Mouse (Mus musculus): ENCODE results near the gene Ctnna2. TPM values are rescaled to one million over a fixed set of nuclear protein-coding genes. Genes with fewer than 3 reads are reported as not detected.

Ctnna2 gene
- polyA plus RNA-seq, 1 experiment from 2014 or later = 1.6 TPM

DNA sequence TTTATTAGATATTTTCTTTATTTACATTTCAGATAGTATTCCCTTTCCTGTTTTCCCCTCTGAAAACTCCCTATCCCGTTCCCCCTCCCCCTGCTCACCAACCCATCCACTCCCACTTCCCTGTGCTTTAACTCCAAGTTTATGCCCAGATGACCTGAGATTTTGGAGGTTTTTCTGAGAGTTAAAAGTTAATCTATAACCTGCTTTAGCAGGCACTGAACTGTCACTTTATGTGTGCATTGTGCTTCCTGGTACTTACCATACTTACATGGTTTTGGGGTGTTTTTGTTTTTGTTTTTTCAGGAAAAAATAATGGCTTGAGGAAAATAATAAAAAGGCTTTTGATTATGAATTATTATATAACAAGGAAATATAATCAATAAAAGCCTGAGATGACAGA is 292.3 kb downstream of the Ctnna2 start:
- Histone ChIP-seq H3K27me3 (no peaks in the 10 kb centered on the region), H3K9ac (no peak overlapping the region), H3K4me2 (no peak overlapping the region), H3K36me3 (no peaks in the 10 kb centered on the region), H3K4me1 (replicated peaks) (no peaks in the 10 kb centered on the region), H3K27ac (no peak overlapping the region), H3K9me3 (replicated peaks) (no peaks in the 10 kb centered on the region), H3K4me3 (no peak overlapping the region)
- ATAC-seq (replicated peaks; ENCODE audit: insufficient number of reproducible peaks, insufficient read depth, low FRiP score, low read depth) = no peak
- 58% methylated on average over 1 of the region's 1 CpGs for WGBS

DNA sequence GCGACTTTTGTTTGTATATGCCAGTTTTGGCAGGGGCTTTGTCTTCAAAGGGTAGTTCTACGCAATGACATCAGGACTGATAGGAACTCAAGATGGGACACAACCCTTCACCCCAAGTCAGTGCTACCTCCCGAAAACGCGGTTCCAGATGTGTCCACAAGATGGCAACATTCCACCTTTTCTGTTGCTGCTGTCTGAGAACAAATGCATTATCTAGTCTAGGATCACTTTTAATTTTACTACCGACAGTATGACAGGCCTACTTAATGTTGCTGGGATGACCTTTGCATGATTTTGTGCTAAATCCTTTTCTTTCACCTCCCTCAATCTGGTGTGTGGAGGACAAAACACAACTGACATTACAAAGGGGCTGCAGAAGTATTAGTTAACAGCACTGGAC is 329.4 kb downstream of the Ctnna2 start:
- Histone ChIP-seq H3K9me3 (replicated peaks) (no peaks in the 10 kb centered on the region), H3K9ac (no peak overlapping the region), H3K4me3 (no peak overlapping the region), H3K27me3 (no peaks in the 10 kb centered on the region), H3K27ac (no peak overlapping the region), H3K36me3 (no peaks in the 10 kb centered on the region), H3K4me2 (no peak overlapping the region), H3K4me1 (replicated peaks) (no peaks in the 10 kb centered on the region)
- WGBS = 12% methylated on average over 6 of the region's 6 CpGs
- no peak for ATAC-seq (replicated peaks; ENCODE audit: insufficient number of reproducible peaks, insufficient read depth, low FRiP score, low read depth)

DNA sequence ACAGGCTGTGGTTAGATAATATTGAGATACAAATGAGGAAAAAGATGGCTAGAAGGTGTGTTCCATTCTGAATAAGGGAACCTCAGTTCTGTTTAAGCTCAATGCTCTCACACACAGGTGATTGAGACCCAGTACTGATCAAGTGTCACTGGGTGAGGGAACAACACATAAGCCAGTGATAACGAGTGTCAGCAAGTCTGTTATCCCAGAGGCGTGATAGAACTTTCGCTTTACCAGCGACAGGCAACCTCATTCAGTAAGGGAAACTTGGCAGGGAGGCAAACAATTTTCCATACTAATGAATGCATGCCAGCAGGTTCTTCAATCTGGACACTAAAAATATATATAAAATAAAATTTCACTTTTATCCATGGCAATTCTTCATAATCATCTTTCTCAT is 334.9 kb downstream of the Ctnna2 start:
- no peak for ATAC-seq (replicated peaks; ENCODE audit: insufficient number of reproducible peaks, insufficient read depth, low FRiP score, low read depth)
- Histone ChIP-seq H3K27ac (no peak overlapping the region), H3K4me1 (replicated peaks) (no peaks in the 10 kb centered on the region), H3K9ac (no peak overlapping the region), H3K36me3 (no peaks in the 10 kb centered on the region), H3K4me3 (no peak overlapping the region), H3K9me3 (replicated peaks) (no peaks in the 10 kb centered on the region), H3K27me3 (no peaks in the 10 kb centered on the region), H3K4me2 (no peak overlapping the region)
- WGBS = 31% methylated on average over 4 of the region's 4 CpGs

DNA sequence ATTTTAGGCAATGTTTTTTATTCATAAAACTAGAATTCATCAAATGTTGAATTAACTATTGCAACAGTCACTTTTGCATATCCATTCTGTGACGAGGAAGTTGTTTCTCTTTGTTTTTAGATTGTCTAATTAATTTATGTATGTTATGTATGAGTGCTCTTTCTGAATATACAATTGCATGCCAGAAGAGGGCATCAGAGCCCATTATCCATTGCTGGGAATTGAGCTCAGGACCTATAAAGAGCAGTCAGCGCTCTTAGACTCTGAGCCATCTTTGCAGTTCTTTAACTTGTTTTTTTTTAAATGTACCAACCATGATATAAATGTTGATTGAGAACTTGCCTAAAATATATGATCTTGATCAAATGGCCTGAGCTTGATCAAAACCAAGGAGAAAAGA is 340.7 kb downstream of the Ctnna2 start:
- ATAC-seq (replicated peaks; ENCODE audit: insufficient number of reproducible peaks, insufficient read depth, low FRiP score, low read depth) = no peak
- 84% methylated on average over 2 of the region's 2 CpGs for WGBS
- no peak overlapping the region for H3K9ac ChIP-seq

DNA sequence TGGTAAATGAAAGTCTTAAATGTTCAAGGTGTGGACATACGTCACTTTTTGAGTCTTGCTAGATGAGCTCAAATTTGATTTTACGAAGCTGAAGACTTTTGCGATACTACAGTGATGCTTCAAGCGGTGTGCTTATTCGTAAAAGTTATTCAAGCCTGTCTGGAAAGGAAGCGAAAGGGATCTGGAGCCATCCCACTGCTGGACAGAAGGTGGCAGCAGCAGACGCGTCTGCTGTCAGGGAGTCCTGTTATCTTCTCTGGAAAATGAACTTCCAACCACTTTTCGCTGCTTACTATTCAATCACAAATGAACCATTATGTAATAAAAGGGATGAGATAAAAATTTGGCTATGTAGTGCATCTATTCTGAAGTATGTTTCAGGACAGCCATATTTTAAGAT is 345.5 kb downstream of the Ctnna2 start:
- no peaks in the 10 kb centered on the region for H3K27me3 ChIP-seq
- no peak for ATAC-seq (replicated peaks; ENCODE audit: insufficient number of reproducible peaks, insufficient read depth, low FRiP score, low read depth)
- no peak overlapping the region for H3K4me3 ChIP-seq
- WGBS = 27% methylated on average over 9 of the region's 9 CpGs
- no peaks in the 10 kb centered on the region for H3K36me3 ChIP-seq
- H3K9ac ChIP-seq = no peak overlapping the region
- no peaks in the 10 kb centered on the region for H3K4me1 ChIP-seq (replicated peaks)
- H3K9me3 ChIP-seq (replicated peaks) = no peaks in the 10 kb centered on the region
- no peak overlapping the region for H3K27ac ChIP-seq
- no peak overlapping the region for H3K4me2 ChIP-seq

More for the DNA sequence above, 340.7 kb downstream of the Ctnna2 start:
- Histone ChIP-seq H3K9me3 (replicated peaks) (no peaks in the 10 kb centered on the region), H3K27ac (no peak overlapping the region), H3K4me2 (no peak overlapping the region), H3K36me3 (no peaks in the 10 kb centered on the region), H3K4me1 (replicated peaks) (no peaks in the 10 kb centered on the region), H3K27me3 (no peaks in the 10 kb centered on the region), H3K4me3 (no peak overlapping the region)

DNA sequence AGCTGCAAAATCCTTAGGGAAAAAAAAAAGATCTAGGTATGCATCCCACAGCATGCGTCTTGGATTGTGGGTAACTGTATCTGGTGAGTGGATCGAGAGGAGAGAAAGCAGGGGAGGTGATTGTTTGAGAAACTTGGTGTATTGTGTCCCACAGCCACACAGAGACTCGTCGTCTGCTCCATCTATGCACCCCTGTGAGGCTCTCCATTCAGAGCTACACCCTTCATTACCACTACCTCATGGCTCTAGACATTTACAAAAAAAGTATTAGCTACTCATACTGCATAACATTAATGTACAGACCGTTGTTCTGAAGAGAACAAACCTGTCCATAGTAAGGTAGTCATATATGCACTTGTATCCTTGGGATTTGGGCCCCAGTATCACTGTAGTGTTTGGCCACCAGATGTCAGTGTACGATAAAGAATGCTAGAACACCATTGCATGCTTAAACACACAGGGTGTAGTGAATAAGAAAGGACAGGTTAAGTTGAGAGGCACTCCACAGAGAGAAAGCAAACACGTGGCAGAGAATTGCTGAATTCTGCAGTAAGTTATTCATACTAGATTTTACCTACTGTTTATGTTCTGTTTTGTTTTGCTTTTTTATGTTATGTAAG is 350.8 kb downstream of the Ctnna2 start:
- H3K4me1 ChIP-seq (replicated peaks) = no peaks in the 10 kb centered on the region
- H3K27me3 ChIP-seq = no peaks in the 10 kb centered on the region
- no peak overlapping the region for H3K9ac ChIP-seq
- no peak overlapping the region for H3K4me2 ChIP-seq
- WGBS = 46% methylated on average over 7 of the region's 7 CpGs
- no peak overlapping the region for H3K27ac ChIP-seq
- no peak overlapping the region for H3K4me3 ChIP-seq
- no peaks in the 10 kb centered on the region for H3K9me3 ChIP-seq (replicated peaks)
- ATAC-seq (replicated peaks; ENCODE audit: insufficient number of reproducible peaks, insufficient read depth, low FRiP score, low read depth) = no peak
- H3K36me3 ChIP-seq = no peaks in the 10 kb centered on the region

DNA sequence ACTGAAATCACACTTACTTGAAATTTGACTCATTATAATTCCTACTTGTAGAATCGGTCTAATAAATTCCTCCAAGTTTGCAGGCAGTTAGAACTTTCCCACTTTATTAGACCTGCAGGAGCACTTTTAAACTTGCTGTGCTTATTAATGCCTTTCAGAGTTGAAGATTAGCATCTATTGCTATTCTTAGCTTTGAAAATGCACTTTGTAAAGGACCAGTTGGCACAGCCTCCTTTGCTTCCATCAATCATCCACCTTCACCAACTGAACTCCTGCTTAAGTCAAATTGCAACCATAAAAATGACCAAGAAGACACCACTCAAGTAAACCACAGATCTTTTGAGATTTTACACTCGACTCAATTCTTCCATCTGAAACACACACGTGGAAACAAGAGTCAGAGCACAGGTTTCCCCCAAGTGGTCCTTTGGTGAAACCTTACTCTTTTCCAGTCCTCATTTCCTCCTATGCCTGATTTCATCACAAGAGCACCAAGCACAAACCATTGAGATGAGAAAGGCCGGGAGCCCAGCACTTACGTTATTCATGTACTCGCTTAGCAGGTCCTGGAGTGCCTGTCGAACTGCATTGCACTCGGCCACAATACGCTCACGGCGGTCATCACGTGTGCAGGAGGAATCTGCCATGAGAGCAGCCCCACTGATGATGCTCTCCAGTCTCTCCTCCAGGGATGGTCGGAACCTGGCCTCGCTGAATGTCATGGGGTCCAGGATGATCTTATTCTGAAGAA is 374.7 kb downstream of the Ctnna2 start:
- Histone ChIP-seq H3K4me3 (no peak overlapping the region), H3K27ac (no peak overlapping the region), H3K9ac (no peak overlapping the region), H3K4me2 (no peak overlapping the region), H3K27me3 (no peaks in the 10 kb centered on the region), H3K9me3 (replicated peaks) (no peaks in the 10 kb centered on the region), H3K4me1 (replicated peaks) (no peaks in the 10 kb centered on the region), H3K36me3 (no peaks in the 10 kb centered on the region)
- ATAC-seq (replicated peaks; ENCODE audit: insufficient number of reproducible peaks, insufficient read depth, low FRiP score, low read depth) = no peak
- WGBS = 83% methylated on average over 14 of the region's 14 CpGs

DNA sequence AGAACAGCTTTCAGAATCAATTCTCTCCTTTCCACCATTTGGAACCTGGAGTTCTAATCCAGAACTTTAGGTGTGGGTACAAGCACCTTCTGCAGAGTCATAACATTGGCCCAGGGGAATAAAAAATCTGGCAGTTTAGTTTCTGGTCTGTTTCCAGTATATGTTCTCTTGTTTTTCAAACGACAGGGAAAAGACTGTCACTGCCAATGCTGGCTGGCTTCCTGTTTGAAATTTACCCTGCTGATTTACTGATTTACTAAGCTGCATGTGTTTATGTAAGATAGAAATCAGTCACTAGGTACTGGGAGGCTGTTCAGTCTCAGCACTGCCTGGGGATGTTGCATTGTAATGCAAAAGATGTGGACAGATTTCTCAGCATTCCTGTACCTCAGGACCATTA is 375.6 kb downstream of the Ctnna2 start:
- ATAC-seq (replicated peaks; ENCODE audit: insufficient number of reproducible peaks, insufficient read depth, low FRiP score, low read depth) = no peak
- no peaks in the 10 kb centered on the region for H3K27me3 ChIP-seq
- WGBS = 17% methylated on average over 1 of the region's 1 CpGs

DNA sequence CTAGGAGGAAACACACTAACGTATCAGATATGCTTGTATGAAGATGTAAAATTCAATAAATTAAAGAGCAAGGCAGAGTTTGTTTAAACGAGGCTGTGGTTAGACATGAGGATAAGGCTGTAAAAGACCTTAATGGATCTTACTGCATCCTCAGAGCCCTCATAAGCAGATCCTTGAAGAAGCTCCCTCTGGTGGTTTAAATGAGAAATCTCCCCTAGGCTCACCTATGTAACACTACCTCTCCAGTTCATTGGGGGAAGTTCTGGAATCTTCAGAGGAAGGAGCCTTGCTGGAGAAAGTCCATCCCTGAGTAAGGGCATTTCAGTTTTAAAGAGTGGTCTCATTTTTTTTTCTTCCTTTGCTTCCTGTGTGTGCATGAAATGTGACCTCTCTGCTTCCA is 380.3 kb downstream of the Ctnna2 start:
- no peak overlapping the region for H3K9ac ChIP-seq
- H3K4me2 ChIP-seq = no peak overlapping the region
- WGBS = 42% methylated on average over 2 of the region's 2 CpGs
- no peaks in the 10 kb centered on the region for H3K36me3 ChIP-seq
- no peaks in the 10 kb centered on the region for H3K9me3 ChIP-seq (replicated peaks)
- no peak overlapping the region for H3K27ac ChIP-seq
- no peak for ATAC-seq (replicated peaks; ENCODE audit: insufficient number of reproducible peaks, insufficient read depth, low FRiP score, low read depth)
- no peak overlapping the region for H3K4me3 ChIP-seq
- no peaks in the 10 kb centered on the region for H3K27me3 ChIP-seq
- H3K4me1 ChIP-seq (replicated peaks) = no peaks in the 10 kb centered on the region

More for the DNA sequence above, 375.6 kb downstream of the Ctnna2 start:
- Histone ChIP-seq H3K9me3 (replicated peaks) (no peaks in the 10 kb centered on the region), H3K27ac (no peak overlapping the region), H3K4me1 (replicated peaks) (no peaks in the 10 kb centered on the region), H3K4me3 (no peak overlapping the region), H3K4me2 (no peak overlapping the region), H3K9ac (no peak overlapping the region), H3K36me3 (no peaks in the 10 kb centered on the region)

DNA sequence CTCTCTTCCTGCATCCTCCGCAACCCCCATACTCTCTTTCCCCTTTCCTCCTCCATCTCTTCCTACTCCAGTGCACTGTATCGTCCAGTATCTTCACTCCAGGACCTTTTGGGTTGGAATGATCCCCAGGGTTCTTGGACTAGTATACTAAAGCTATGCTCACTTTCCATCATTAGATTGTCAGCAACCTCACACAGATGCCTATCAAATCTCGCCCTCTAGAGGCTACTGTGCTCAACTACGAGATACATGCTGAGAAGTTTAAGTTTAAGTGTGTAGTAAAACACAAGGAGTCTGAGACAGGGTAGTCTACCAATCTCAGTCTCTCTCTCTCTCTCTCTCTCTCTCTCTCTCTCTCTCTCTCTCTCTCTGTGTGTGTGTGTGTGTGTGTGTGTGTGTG is 396.9 kb downstream of the Ctnna2 start:
- no peak overlapping the region for H3K4me2 ChIP-seq
- H3K9me3 ChIP-seq (replicated peaks) = no peaks in the 10 kb centered on the region
- no peaks in the 10 kb centered on the region for H3K36me3 ChIP-seq
- H3K4me1 ChIP-seq (replicated peaks) = no peaks in the 10 kb centered on the region
- no peak overlapping the region for H3K27ac ChIP-seq
- H3K4me3 ChIP-seq = no peak overlapping the region
- no peaks in the 10 kb centered on the region for H3K27me3 ChIP-seq
- WGBS = 39% methylated on average over 4 of the region's 4 CpGs
- no peak overlapping the region for H3K9ac ChIP-seq
- no peak for ATAC-seq (replicated peaks; ENCODE audit: insufficient number of reproducible peaks, insufficient read depth, low FRiP score, low read depth)

DNA sequence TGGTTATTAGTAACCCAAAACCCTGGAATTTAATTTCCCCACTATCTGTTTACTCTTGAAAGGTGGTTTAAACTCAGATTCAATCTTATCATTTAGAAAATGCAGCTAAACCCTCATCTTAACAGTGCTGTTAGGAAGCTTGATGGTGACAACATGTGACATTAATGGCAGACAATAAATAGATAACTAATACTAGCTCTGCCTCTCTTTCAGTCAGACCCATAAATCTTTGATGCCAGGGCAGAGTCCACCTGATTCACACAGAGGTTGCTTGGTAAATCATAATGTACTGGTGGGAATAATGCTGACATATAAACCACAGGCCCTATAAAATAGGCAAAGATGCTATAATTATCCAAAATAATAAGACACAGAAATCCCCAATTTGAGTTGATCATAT is 398.6 kb downstream of the Ctnna2 start:
- no peak for ATAC-seq (replicated peaks; ENCODE audit: insufficient number of reproducible peaks, insufficient read depth, low FRiP score, low read depth)
- no peak overlapping the region for H3K4me3 ChIP-seq

DNA sequence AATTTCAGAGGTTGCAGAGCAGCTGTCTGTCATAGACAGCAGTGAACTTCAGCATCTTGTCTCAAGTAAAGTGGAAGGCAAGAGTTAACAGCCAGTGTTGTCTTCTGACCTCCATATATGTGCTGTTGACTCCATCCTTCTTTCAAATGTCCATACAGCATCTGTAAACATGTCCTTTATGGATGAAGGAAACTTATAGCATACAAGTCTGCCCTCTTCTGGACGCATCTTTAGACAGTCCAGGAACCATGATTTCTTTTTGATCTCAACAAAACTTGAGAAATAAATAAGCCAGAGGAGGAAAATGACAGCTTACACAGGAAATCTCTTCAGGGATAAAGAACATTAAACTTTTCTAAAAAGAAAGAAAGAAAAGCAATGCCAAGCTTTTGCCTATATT is 400.9 kb downstream of the Ctnna2 start:
- H3K4me3 ChIP-seq = no peak overlapping the region
- H3K4me2 ChIP-seq = no peak overlapping the region
- H3K4me1 ChIP-seq (replicated peaks) = no peaks in the 10 kb centered on the region
- no peak overlapping the region for H3K9ac ChIP-seq
- no peak for ATAC-seq (replicated peaks; ENCODE audit: insufficient number of reproducible peaks, insufficient read depth, low FRiP score, low read depth)
- no peaks in the 10 kb centered on the region for H3K36me3 ChIP-seq
- no peaks in the 10 kb centered on the region for H3K9me3 ChIP-seq (replicated peaks)
- H3K27me3 ChIP-seq = no peaks in the 10 kb centered on the region
- WGBS = 46% methylated on average over 1 of the region's 1 CpGs
- no peak overlapping the region for H3K27ac ChIP-seq

More for the DNA sequence above, 398.6 kb downstream of the Ctnna2 start:
- H3K4me1 ChIP-seq (replicated peaks) = no peaks in the 10 kb centered on the region
- no peaks in the 10 kb centered on the region for H3K36me3 ChIP-seq
- no peak overlapping the region for H3K4me2 ChIP-seq
- H3K9me3 ChIP-seq (replicated peaks) = no peaks in the 10 kb centered on the region
- H3K9ac ChIP-seq = no peak overlapping the region
- no peak overlapping the region for H3K27ac ChIP-seq
- H3K27me3 ChIP-seq = no peaks in the 10 kb centered on the region
